Mouse (Mus musculus) stomach, embryonic 15.5 days (tissue): ENCODE data around the gene Pgm3. TPM values are rescaled to one million over a fixed set of nuclear protein-coding genes. Genes with fewer than 3 reads are reported as not detected.

Experiments
- polyA plus RNA-seq: library from polyadenylated mRNA; unstranded; fragments of >200 nt; fragmentation: Nextera tagmentation; extraction: Ambion mirVana; gene quantifications from 2 replicates; pipeline ENCODE4 v1.2.1, GENCODE M21; 2015

Gene Pgm3
- polyA plus RNA-seq, 1 experiment from 2014 or later, result 35.0 TPM

Other genes starting within 250 kb of the Pgm3 start
- 4.8 and 5.8 TPM in 2 replicates for gene Ube2cbp, start 106.9 kb downstream of the Pgm3 start, polyA plus RNA-seq
- gene Dop1a, start 104.7 kb downstream of the Pgm3 start, polyA plus RNA-seq, result 14.6 and 15.3 TPM in 2 replicates
- gene Rwdd2a, start 149 bp upstream of the Pgm3 start, polyA plus RNA-seq, result 2.4 and 2.7 TPM in 2 replicates
- 19.3 and 22.5 TPM in 2 replicates for gene Me1, start 124.1 kb upstream of the Pgm3 start, polyA plus RNA-seq
- gene Prss35, start 171.8 kb upstream of the Pgm3 start, polyA plus RNA-seq, result 15.8 and 17.5 TPM in 2 replicates